Mouse (Mus musculus) lung, adult 2 months (tissue): ENCODE results near the gene Chd1. TPM values are rescaled to one million over a fixed set of nuclear protein-coding genes. Genes with fewer than 3 reads are reported as not detected.

Experiments used
- DNase-seq: peaks from one replicate; pipeline ENCODE4 v3.0.0; 2022
- H3K4me1 ChIP-seq: fragments of 200-500 bp; 2 replicates; pipeline ENCODE4 v1.6.1; 2011; ENCODE audit warnings: low read length; ENCODE audit not compliant: control insufficient read depth, insufficient read depth
- H3K4me3 ChIP-seq: fragments of 200-500 bp; replicated peaks from 2 replicates; pipeline ENCODE3; 2011; ENCODE audit warnings: low read depth, mild to moderate bottlenecking, control low read depth, low read length; ENCODE audit errors: extremely low read depth
- CTCF ChIP-seq: fragments of 200-500 bp; IDR thresholded peaks from 2 replicates; pipeline ENCODE4 v1.5.1; 2011; ENCODE audit warnings: mild to moderate bottlenecking, low read length, control low read depth; ENCODE audit not compliant: insufficient read depth
- POLR2A ChIP-seq: fragments of 200-500 bp; IDR thresholded peaks from 2 replicates; pipeline ENCODE4 v1.6.1; 2011; ENCODE audit warnings: low read depth, mild to moderate bottlenecking, control low read depth, low read length, borderline replicate concordance; ENCODE audit errors: extremely low read depth
- whole genome bisulfite sequencing: fragments of 180-500 bp; shearing (Covaris S2); methylation state at CpG from one replicate; pipeline ENCODE4 v1.1.7; 2018; 5-methylcytosine and 5-hydroxymethylcytosine counted together
- polyA plus RNA-seq: library from polyadenylated mRNA; depleted of rRNA; stranded (reverse); fragments of >200 nt; gene quantifications from 2 replicates; pipeline ENCODE4 v1.2.3, GENCODE M21; 2012; rRNA removed

Chd1 gene
- polyA plus RNA-seq = 7.9 and 8.2 TPM in 2 replicates

- Histone ChIP-seq H3K4me1 (peaks cover 9% of the 10 kb centered on the region), H3K4me3 (peak within 1 kb of the TSS; percentile 88)
- TF ChIP-seq POLR2A = peak; percentile 75; the same call in 1 of the 2 replicates
- TF ChIP-seq CTCF = no peak
- DNase-seq = peak; percentile 90
- under 1% methylated on average over 80 of the region's 124 CpGs for WGBS
These were observed at the start of gene Chd1 for GRCm38 (mm10) chr17:15704475-15705300. Gene Chd1, plus strand, starts transcription at chr17:15704967.

DNA sequence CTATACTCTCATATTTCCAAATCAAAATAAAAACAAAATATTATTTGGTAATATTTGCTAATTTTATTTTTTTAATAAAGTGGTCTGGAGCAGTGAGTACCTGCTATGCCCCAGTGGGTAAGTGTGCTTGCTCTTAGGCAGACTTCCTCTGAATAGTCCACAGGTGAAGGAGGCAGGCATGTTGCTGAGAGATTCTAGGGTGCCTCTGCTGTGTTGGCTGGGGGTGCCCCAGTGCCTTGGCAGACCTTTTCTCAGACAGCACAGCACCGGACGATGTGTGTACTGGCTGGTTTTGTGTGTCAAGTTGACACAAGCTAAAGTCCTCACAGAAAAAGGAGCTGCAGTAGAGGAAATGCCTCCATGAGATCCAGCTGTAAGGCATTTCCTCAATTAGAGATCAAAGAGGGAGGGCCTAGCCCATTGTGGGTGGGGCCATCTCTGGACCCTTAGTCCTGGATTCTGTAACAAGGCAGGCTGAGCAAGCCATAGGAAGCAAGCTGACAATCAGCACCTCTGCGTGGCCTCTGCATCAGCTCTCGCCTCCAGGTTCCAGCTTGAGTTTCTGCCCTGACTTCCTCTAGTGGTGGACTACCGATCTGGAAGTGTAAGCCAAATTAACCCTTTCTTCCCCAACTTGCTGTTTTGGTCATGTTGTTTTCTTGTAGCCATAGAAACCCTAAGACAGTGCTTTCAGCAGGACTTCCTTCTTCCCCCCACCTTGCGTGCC, 47.7 kb upstream of the Chd1 start:
- Histone ChIP-seq H3K4me3 (no peak overlapping the region), H3K4me1 (no peaks in the 10 kb centered on the region)
- DNase-seq = peak; percentile 11
- TF ChIP-seq CTCF (no peak), POLR2A (no peak)
- WGBS = 5% methylated on average over 6 of the region's 6 CpGs

- no peak for DNase-seq
These were observed 31.9 kb upstream of the Chd1 start for GRCm38 (mm10) chr17:15672870-15673269.

DNA sequence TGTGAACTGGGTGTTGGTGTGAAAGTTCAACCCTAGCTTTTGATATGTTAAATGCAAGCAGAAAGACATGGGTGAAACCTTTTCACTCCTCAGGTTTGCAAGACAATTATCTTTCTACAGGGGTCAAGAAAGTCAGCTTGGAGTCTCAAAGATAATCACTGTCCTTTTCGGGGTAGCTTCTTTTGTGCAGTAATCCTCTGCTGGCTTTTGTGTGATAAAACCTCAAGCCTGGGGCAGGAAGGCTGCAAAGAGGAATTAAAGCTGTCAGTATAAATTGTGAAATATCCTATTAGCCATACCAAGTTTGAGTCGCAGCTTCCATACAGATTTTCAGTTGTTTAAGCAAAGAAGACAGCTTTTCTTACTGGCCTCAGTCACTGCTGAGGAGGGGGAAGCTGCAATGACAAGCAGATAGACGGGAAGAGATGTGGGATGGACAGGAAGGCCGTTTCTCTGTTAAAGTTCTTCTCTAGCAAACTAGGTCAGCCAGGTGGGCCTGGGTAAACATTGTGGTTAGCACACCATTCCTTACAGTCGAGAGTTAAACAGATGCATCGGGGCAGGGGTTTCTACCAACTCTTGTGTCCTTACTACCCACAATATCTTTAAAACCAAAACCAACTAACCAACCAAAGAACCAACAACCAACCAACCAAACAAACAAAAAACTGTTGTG, 26.7 kb upstream of the Chd1 start:
- DNase-seq = no peak
- 26% methylated on average over 6 of the region's 6 CpGs for WGBS

More at GRCm38 (mm10) chr17:15672870-15673269, 31.9 kb upstream of the Chd1 start:
- no peaks in the 10 kb centered on the region for H3K4me1 ChIP-seq
- WGBS = 51% methylated on average over 5 of the region's 5 CpGs
- no peak for TF ChIP-seq POLR2A
- TF ChIP-seq CTCF = no peak
- H3K4me3 ChIP-seq = no peak overlapping the region

DNA sequence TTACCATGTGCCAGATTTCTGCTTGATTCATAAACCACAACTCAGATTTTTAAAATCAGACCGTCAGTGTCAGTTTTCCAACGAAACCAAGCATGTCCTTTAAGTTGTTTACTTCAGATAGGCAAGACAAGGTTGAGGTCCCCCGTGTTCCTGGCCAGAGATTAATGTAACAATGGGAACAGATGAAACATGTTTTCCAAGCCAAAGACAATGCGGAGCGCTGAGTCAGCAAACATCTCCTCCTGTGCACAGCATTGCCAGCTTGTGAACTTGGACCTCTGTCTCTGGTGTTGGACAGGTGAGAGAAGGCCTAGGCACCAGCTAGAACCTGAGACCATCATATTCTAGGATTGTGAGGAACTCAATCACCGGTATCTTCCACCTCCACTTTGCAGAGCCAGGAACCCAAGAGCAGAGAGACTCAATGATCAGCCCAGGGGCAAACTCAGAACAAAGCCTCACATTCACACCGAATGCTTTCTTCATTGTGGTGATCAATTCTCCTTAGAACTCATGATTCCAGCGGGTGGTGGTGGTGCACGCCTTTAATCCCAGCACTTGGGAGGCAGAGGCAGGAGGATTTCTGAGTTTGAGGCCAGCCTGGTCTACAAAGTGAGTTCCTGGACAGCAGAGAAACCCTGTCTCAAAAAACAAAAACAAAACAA, 24.7 kb upstream of the Chd1 start:
- Histone ChIP-seq H3K4me3 (no peak overlapping the region), H3K4me1 (no peaks in the 10 kb centered on the region)
- no peak for DNase-seq
- TF ChIP-seq CTCF = no peak
- no peak for TF ChIP-seq POLR2A
- WGBS = 83% methylated on average over 9 of the region's 9 CpGs

More for the DNA sequence above, 26.7 kb upstream of the Chd1 start:
- Histone ChIP-seq H3K4me1 (no peaks in the 10 kb centered on the region), H3K4me3 (no peak overlapping the region)
- TF ChIP-seq POLR2A (no peak), CTCF (no peak)

DNA sequence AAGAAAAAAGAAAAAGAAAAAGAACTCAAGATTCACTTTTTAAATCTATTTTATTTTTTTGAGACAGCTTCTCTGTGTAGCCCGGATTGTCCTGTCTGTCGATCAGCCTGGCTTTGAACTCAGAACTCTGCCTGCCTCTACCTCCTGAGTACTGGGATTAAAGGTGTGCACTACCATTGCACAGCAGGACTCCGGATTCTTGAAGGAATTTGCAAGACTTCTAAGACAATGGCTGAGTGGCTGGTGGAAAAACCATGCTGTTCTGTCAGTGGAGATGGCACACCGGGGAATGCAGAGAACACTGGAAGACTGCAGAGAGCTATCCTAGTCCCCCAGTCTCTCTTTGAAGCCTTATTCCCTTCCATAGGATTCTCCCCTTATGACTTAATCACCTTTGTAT, 24.1 kb upstream of the Chd1 start:
- H3K4me3 ChIP-seq = no peak overlapping the region
- no peak for DNase-seq
- no peak for TF ChIP-seq CTCF
- no peak for TF ChIP-seq POLR2A
- WGBS = 87% methylated on average over 4 of the region's 4 CpGs
- no peaks in the 10 kb centered on the region for H3K4me1 ChIP-seq

DNA sequence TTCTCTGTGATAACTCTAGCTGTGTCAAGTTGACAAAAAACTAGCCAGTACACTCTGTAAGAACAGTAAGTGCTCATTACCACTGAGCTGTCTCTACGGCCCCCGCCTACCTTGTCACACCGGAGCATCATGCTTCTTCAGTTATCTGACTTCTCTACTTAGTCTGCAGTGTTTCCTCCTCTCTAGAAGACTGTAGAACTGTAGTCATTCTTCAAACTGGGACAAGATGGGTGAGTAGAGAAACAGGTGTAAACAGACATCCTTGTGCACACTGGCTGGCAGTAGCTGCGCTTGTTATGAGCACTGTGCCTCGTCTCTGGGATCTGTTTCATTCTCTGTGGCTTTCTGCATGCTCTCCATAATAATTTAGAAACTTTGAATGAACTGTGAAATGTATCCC, 18.4 kb upstream of the Chd1 start:
- WGBS = 86% methylated on average over 5 of the region's 5 CpGs
- no peaks in the 10 kb centered on the region for H3K4me1 ChIP-seq
- TF ChIP-seq CTCF = no peak
- TF ChIP-seq POLR2A = no peak
- no peak for DNase-seq
- no peak overlapping the region for H3K4me3 ChIP-seq

GRCm38 (mm10) chr17:15690304-15690703, 14.5 kb upstream of the Chd1 start:
- 58% methylated on average over 1 of the region's 1 CpGs for WGBS
- Histone ChIP-seq H3K4me1 (no peaks in the 10 kb centered on the region), H3K4me3 (no peak overlapping the region)
- TF ChIP-seq POLR2A (no peak), CTCF (no peak)
- DNase-seq = no peak

DNA sequence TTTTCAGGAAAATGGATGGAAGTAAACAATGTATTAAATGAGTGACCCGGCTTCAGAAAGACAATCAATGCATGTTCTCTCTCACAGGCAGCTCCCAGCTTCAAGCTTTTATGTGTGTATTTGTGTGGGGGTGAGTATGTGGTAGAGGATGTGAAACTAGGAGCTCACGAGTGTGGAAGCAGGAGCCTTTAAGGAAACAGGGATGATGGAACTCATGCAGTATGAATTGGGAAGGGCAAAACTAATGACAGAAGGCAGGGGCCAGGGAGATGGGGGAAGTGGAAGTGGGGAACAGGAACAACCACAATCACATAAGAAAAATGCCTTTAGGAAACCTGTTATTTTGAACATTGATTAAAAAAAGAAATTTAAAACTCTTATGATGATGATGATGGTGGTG, 9.2 kb upstream of the Chd1 start:
- TF ChIP-seq CTCF (no peak), POLR2A (no peak)
- no peaks in the 10 kb centered on the region for H3K4me1 ChIP-seq
- H3K4me3 ChIP-seq = no peak overlapping the region
- no peak for DNase-seq
- 69% methylated on average over 2 of the region's 2 CpGs for WGBS
